Mouse (Mus musculus): ENCODE measurements at regions not wholly inside any gene's neighbourhood (a gene's known extent, or its start where the extent isn't known, plus 50 kb on each side); places are given as distances from the start of the nearest gene placed in this dataset.
A peak's percentile ranks its signal among the peaks of the same experiment; 100 is the strongest.

DNA sequence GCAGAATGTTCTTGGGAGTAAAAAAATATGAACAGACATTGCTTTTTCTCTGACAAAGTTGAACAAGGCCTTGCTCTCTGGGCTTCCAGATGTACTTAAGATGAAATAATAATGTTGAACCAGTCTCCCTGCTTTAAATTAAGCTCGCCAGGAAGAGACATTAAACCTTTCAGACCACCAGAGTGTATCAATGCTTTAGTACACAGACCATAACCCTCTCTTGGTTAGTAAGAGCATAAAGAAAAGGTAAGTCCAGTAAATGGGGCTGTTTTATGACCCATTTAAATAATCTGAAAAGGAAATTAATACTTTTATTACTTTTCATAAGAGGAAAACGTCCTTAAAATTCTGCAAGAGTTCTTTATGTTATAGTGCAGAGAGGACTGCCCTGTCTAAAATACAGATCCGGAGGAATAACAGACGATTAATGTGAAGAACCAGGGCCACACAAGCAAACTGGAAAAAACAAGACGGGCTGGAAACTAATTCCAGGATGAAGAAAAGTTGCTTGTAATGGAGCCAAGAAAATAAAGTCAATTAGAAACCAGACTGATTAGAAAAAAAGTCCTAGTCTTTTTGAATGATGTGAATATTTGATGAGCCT lies 74.4 kb downstream of the Mettl11b start:
- DNase-seq (ENCODE audit: low spot score in 2 of 2): no peak

- no peak for DNase-seq (ENCODE audit: low spot score in 2 of 2)
Observed at GRCm38 (mm10) chr1:163642091-163642490, 82.9 kb downstream of the Mettl11b start.

- DNase-seq (ENCODE audit: low spot score in 2 of 2): no peak
Observed at GRCm38 (mm10) chr1:163640527-163641228, 84.4 kb downstream of the Mettl11b start.

GRCm38 (mm10) chr1:163630291-163630812 lies 94.7 kb downstream of the Mettl11b start:
- no peak for DNase-seq (ENCODE audit: low spot score in 2 of 2)

- no peak for DNase-seq (ENCODE audit: low spot score in 2 of 2)
Observed at GRCm38 (mm10) chr1:163624887-163625286, 100.1 kb downstream of the Mettl11b start.

GRCm38 (mm10) chr1:163621293-163621692 lies 103.7 kb downstream of the Mettl11b start:
- DNase-seq (ENCODE audit: low spot score in 2 of 2): no peak

DNA sequence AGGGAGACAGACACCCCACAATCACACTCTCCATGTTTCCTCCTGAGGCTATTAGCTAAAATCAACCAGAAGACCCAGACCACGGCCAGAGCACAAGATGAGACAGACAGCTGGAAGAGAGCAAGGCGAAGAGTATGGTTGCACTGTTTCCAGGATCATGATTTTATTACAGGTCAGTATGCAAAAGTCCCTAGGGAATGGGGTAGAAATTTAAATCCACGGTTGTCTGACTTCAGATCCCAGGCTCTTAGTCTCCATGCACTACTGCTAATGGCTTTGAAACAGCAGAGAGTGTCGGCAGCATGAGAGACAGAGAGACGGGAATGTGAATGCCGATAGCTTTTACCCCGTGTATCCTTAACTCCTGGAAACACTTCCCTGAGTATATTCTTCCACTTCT lies 105.2 kb downstream of the Mettl11b start:
- DNase-seq (ENCODE audit: low spot score in 2 of 2): no peak

DNA sequence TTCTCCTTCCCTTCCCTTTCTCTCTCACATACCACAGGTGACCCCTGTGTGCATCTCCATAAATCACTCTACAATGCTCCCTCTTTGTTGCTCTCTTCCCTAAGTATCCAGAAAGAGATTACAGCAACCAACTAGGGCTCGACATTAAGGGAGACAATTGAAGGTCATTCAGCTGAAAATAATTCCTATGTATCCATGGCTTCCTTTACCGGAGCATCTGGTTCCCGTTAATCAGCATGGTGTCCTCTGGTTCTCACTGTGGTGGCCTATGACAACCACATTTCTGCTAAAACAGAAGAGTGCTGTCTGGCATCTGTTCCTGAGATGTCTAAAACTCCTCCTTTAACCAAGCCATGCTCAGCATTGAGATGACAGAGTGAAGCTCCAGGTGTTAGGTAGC lies 106.9 kb downstream of the Mettl11b start:
- no peak for DNase-seq (ENCODE audit: low spot score in 2 of 2)

DNA sequence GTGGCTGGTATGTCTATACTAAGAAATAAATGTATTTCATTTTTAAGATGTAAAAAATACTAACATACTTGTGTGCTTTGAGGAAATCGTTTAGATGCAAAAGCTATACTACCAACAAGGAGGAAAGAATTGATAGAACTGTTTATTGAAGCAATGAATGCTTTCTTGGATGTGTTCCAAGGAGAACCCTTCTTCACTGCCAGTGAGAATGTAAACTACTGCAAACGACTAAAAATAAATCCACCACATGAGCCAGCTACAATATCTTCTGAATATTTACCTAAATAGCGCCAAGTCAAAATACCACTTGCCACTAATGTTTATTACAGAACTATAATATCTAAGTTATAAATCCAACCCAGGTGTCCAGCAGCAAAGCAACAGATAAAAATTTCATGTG lies 108.4 kb downstream of the Mettl11b start:
- DNase-seq (ENCODE audit: low spot score in 2 of 2): no peak

DNA sequence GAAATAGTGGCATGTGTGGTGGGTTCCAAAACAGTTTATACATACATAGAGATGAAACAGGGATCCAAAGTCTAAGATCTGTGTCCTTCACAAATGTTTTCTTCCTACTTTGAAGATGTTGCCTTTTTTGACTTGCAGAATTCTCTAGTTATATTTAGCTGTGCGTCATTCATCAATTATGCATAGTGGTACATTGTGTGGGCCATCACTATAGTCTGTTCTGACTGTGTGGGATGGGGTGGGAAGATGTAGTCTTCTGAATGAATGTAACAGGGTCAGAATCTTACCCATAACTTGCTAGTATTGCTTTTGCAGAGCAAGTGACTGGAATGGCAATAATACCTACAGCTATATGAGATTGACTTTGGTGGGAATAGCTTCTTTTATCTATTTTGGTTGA lies 116.6 kb downstream of the Mettl11b start:
- DNase-seq (ENCODE audit: low spot score in 2 of 2): no peak

DNA sequence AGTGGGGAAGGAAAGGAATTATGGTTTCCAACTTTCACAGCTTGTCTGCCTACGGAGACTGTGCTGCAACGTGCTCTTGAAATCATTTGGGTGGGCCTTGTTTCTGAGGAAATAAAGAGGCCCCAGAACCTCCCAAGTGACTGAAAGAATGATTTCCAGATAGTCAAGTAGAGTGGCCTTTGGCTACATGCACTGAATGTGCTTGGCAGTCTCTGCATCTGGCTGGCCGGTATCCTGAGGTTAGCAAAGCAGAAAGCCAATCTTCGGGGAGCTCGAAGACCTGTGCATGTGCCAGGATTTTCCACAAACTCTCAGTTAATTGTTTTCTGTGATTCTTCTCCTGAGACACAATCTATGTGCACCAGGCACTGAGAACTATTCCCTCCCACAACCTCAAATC lies 117.3 kb downstream of the Mettl11b start:
- DNase-seq (ENCODE audit: low spot score in 2 of 2): no peak

DNA sequence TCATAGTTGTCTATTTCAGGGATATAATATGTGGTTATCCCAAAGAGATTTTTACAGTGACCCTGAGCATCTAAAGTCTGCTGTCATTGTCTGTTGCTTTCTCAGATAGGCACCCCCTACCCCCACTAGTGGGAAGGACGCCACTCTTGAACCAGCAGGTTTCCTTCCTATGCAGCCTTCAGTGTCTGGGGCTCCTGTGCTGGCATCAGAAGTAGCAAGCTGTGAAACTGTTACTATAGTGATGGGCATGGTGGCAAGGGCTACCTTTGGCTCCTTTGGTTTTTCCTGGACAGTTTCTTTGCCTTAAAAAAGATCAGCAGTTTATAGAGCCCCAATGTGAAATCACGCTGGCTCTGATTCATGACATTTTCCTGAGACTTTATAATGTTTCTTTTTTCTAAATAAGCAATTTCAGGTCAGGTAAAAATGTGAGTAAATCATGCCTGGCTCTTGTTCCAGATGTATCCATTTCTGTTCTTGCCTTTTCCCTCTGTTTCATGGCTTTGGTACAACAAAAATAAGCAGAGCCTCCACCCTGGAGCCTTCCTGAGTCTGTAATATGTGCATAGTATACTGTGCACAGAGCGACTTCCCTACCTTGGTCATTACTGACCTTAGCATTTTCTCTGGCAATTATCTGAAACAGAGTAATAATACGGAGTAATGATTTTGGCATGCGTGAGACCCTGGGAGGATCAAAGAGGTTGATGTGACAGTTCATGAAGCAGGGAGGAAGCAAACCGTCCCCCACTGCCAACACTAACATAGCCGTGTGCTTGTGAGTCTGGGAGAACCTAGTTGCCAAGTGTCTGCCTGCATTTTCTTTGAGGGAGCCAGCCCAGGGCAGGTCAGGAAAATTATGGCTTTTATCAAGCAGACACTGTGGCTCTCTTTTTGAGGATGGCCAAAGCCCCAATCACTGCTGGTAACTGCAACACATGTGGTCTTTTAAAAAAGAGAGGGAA lies 124.8 kb downstream of the Mettl11b start:
- DNase-seq (ENCODE audit: low spot score in 2 of 2): no peak

DNA sequence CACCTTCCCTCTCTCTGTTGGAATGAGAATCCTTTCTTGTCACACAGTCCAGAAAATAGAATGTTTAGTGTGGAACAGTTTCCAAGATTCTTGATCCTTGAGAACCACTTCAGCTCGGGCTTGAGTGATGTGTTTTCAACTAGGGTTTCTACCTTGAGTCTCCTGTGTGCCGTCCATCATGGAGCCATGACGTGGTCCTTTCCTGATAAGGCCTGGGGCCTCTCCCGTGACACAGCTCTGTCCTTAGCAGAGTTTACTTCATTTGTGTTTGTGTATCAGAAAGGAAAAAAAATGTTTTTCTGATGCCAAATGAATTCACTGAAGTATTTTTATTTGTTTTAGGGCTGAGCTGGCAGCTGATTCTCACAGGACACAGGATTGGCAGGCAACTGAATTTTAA lies 148.6 kb downstream of the Mettl11b start:
- no peak for DNase-seq (ENCODE audit: low spot score in 2 of 2)

- DNase-seq (ENCODE audit: low spot score in 2 of 2): peak in 1 of 2 experiments; percentile 24
Observed at GRCm38 (mm10) chr1:163575593-163575992, 149.4 kb downstream of the Mettl11b start.

GRCm38 (mm10) chr1:163574409-163575161 lies 150.4 kb downstream of the Mettl11b start:
- no peak for DNase-seq (ENCODE audit: low spot score in 2 of 2)

DNA sequence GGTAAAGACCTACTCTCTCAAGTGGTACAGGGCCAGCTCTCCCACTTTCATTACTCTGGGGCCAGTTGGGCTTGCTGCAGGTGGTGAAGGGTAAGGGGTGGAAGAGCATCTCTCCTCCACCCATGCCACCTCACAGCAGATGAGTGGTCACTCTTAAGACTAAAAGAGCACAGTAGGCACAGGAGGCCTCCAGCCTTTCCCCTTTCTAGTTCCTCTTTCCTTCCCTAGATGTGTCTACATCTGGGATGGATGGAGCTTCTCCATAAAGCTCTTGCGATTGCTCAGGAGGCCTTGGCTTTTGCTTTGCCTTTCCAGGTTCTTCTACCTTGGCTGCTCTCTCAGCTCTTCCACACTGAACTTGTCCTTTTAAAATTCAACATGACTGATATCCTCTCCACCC lies 151.5 kb downstream of the Mettl11b start:
- DNase-seq (ENCODE audit: low spot score in 2 of 2): no peak

- no peak for DNase-seq (ENCODE audit: low spot score in 2 of 2)
Observed at GRCm38 (mm10) chr1:163563791-163564190, 160.3 kb upstream of the Gorab start.

- no peak for DNase-seq (ENCODE audit: low spot score in 2 of 2)
Observed at GRCm38 (mm10) chr1:163563064-163563463, 159.6 kb upstream of the Gorab start.

GRCm38 (mm10) chr1:163562166-163562733 lies 158.8 kb upstream of the Gorab start:
- no peak for DNase-seq (ENCODE audit: low spot score in 2 of 2)

DNA sequence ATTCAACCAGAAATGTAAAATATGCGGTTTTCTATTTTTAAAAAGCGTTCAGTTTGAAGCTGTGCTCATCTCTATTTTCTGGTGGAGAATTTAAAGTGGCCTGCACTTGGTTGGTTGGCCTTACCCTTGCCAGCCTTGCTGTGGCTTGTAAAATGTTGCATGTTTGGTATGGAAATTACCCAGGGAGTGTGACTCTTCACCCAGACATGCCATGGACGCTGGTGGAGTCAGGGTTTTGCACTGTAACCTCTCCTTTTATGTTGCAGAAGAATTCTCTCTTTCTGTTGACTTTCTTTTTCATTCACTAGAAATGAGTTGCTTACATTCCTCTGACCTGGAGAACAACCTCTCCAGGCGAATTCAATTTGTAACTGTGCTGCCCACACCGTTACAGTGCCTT lies 157.5 kb upstream of the Gorab start:
- no peak for DNase-seq (ENCODE audit: low spot score in 2 of 2)

Measured in adrenal gland, postnatal 4 days (tissue).